Mouse (Mus musculus): ENCODE measurements around the gene Acacb.
A peak's percentile ranks its signal among the peaks of the same experiment; 100 is the strongest.

The Acacb gene

DNA sequence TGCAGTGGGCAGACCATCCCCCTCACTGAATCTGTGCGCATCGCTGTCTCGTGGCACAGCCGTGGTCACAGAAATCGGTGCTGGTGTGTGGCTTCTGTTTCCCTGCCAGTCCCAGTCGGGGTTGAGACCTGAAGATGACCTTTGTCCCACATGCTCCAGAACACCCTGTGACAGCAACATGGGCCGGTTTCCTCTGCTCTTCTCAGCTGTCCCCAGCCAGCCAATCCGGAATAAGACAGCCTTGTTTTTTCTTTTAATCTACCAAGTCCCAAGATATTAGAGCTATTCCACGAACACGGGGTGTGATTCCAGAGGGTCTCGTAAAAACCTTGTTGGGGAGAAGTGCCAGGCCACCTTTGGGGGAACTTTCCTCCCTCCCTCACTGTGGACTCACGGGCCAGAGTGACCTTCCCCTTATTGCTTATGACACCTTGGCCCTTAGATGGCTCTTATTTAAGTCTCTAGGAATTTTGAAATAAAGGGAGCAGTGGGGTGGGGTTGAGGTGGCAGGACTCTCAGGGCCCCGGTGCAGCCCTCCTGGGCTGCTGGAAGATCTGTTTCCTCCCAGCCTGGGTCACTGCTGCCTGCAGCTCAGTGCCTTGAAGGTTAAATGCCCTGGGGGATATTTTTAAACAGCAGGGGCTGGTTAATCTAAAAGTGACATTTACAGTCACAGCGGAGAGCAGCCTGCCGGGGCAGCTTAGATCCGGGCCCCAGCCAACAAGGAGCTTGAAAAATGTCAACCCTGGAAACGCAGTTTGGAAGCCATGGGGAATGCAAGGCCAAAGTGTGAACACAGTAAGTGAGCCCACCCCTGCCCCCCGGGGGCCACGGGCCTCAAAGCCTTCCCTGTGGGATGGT, at the start of gene Acacb:
Acacb (plus strand) TSS at position 508 of the 861 bp plus-strand sequence.
- DNase-seq (ENCODE audit: low spot score): no peak

GRCm38 (mm10) chr5:114099709-114100389, 46.5 kb upstream of the Acacb start:
- DNase-seq (ENCODE audit: low spot score): peak; percentile 91

DNA sequence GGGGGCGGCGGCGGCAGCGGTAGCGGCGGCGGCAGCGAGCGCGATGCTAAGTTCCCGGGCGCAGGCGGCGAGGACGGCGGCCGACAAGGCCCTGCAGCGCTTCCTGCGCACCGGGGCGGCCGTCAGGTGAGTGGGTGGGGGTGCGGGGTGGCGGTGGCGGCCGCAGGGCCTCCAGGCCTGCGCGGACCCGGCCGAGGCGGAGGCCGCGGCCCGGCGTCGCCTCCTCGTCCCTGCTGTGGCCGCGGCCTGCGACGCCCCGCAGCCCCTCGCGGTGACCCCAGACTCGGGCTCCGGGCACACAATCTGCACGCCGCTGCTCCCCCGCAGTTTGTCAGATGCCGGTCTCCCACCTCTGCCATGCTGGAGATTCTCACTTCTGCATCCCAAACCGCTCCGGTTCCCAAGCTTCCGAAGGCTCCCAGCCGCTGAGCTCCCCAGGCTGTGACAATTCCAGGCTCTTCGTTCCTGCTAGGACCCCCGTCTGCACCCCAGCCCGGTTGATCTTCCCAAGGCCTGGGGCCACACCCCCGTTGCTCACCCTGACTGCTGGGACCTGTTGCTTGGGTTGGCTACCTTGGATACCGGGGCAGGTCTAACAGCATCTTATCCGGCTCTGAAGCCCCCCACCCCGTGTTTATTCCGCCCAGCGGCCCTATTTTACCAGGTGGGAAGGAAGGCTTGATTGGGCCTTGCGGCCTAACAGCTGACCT, 45.8 kb upstream of the Acacb start:
- DNase-seq (ENCODE audit: low spot score): no peak

DNA sequence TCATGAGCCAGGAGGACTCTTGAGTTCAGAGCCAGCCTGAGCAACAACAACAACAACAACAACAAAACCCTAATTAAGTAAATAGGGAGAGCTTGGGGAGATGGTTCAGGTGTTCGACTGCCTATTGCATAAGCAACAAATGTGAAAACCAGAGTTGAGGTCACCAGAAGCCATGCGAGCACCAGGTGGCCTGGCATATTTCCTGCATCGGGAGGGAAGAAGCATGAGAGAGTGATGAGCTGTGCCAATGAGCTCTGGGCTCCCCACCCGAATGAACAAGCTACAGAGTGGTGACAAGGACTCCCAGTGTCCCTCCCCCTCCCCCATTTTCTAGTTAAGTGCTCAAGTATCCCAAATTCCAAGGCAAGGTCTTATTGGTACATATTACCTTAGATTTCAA, 44.5 kb upstream of the Acacb start:
- no peak for DNase-seq (ENCODE audit: low spot score)

- DNase-seq (ENCODE audit: low spot score): no peak
These were observed 43.5 kb upstream of the Acacb start for GRCm38 (mm10) chr5:114102807-114103206.

GRCm38 (mm10) chr5:114106391-114106935, 39.9 kb upstream of the Acacb start:
- peak; percentile 34 for DNase-seq (ENCODE audit: low spot score)

- peak; percentile 23 for DNase-seq (ENCODE audit: low spot score)
These were observed 33.0 kb upstream of the Acacb start for GRCm38 (mm10) chr5:114113334-114113733.

GRCm38 (mm10) chr5:114115030-114115429, 31.3 kb upstream of the Acacb start:
- DNase-seq (ENCODE audit: low spot score): no peak

- DNase-seq (ENCODE audit: low spot score): no peak
These were observed 29.7 kb upstream of the Acacb start for GRCm38 (mm10) chr5:114116586-114116985.

DNA sequence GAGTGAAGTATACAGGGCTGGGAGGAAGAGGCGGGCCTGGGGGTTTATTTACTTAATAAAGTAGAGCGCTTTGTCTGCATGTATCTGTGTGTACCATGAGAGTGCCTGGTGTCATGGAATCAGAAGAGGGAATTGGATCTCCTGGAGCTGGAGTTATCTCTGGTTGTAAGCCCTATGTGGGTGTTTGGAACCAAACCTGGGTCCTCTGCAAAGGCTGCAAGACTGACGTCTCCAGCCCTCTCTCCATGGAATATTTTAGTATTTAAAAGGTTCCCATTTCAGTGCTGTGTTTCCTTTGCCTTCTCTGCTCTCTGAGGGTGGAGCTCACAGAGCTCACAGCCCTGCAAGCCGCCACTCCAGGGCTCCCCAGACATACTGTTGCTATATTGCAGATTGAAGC, 26.5 kb upstream of the Acacb start:
- DNase-seq (ENCODE audit: low spot score): no peak

GRCm38 (mm10) chr5:114126008-114126407, 20.3 kb upstream of the Acacb start:
- DNase-seq (ENCODE audit: low spot score): no peak

GRCm38 (mm10) chr5:114126499-114127244, 19.7 kb upstream of the Acacb start:
- DNase-seq (ENCODE audit: low spot score): no peak

DNA sequence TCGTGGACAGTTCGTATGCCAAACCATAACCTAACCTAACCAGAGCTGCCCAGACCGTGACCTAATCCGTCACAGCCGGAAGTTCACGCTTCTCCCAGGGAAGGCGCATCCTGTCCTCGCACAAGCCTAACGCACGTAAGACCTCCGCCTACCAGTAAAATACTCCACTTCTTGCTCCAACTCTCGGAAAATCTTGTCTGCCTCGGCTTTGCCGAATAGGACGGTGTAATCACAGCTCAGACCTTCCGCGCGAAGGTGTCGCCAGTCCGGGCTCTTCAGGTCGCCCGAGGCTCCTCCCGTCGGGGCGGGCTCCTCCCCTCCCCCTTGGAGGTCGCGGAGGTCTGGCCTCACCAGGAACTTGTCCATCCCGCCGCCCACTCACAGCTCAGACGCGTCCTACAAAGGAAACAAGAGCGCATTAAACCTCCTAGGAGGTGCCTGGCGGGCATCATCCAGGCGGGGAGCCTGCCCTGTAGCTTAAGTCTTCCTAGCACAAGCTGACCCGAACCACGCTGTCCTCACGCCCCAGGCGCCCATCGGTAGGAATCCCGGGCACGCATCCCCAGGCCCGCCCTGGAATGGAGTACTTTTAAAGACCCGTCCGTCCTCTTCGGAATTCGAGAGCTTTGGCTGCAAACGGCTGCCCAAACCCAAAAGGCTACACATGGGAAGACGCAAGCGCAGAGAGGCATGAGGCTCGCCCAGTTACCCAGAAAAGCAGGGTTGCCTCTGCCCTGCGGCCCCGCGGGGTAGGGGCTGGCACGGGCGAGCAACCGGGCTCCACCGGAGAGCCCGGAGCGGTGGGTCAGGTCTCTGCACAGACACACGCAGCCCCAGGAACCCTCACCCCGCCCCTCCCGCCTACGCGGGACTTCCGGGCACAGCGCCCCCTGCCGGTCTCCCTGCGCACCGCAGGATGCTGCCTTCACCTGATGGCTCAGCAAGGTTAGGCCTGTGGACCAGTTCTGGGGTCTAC, 18.7 kb upstream of the Acacb start, which contains the start of gene Alkbh2:
Alkbh2 (minus strand) TSS at position 845 of the 976 bp plus-strand sequence.
- peak; percentile 87 for DNase-seq (ENCODE audit: low spot score)

DNA sequence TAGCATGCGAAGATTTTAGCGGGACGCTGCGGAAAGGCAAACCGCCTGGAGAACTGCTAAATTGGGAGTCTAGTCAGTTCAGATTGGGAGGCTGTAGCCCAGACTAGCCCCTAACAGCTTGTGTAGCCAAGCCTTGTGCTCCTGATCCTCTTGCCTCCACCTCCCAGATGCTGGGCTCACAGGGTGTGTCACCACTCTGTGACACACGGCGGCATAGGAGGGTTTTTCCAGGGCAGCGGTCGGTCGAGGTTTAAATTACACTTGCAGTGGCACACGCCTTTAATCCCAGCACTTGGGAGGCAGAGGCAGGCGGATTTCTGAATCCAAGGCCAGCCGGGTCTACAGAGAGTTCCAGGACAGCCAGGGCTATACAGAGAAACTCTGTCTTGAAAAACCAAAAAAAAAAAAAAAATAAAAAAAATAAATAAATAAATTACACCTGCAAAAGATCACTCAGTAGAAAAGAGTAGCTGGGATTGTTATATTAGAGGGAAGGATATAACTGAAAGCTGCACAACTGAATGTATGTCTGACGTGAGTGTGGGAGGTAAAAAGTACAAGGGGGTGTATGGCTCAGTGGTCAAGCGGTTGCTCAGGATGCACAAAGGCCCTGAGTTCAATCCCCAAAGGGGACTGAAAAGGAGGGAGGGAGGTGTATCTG, 16.7 kb upstream of the Acacb start:
- no peak for DNase-seq (ENCODE audit: low spot score)

DNA sequence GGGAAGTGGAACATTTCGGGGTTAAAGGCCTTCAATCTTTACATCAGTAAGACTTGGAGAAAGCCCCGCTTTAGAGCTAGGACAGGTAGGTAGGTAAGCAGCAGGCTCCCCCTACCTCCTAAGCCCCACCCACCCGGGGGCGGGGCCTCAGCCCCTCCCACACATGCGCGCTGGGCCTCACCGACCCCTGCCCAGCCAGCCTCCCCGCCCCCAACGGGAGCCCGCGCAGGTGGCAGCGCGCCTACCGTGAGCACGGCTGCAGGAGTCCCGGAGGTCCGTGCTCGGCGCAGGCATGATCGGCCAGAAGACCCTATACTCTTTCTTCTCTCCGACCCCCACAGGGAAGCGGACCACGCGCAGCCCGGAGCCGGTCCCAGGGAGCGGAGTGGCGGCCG, 16.1 kb upstream of the Acacb start, which contains the start of gene Ung:
Ung (plus strand) TSS at position 176 of the 395 bp plus-strand sequence.
- peak; percentile 57 for DNase-seq (ENCODE audit: low spot score)

DNA sequence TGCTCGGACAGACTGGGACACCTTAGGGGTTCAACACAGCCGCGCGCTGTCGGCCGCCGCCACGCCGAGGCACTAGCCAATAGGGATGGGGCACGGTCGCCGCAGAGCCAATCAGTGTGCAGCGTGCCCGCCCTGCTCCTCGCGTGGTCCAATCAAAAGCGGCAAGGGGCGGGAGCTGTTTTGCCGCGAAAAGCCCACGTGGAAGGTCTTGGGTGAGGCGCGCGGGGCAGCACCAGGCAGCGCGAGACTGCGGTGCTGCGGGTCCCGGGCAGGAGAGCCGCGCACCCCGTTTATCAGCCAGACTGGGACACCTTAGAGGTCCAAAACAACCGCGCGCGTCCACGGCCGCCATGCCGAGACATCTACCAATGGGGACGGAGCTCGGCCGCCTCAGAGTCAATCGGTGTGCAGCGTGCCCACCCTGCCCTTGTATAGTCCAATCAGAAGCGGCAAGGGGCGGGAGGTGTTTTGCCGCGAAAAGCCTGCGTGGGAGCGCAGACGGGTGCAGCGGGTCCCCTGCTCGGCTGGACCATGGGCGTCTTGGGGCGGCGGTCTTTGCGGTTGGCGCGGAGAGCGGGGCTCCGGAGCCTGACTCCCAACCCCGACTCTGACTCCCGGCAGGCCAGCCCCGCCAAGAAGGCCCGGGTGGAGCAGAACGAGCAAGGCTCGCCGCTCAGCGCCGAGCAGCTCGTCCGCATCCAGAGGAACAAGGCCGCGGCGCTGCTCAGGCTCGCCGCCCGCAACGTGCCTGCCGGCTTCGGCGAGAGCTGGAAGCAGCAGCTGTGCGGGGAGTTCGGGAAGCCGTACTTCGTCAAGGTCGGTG, 15.4 kb upstream of the Acacb start:
- DNase-seq (ENCODE audit: low spot score): peak; percentile 97

DNA sequence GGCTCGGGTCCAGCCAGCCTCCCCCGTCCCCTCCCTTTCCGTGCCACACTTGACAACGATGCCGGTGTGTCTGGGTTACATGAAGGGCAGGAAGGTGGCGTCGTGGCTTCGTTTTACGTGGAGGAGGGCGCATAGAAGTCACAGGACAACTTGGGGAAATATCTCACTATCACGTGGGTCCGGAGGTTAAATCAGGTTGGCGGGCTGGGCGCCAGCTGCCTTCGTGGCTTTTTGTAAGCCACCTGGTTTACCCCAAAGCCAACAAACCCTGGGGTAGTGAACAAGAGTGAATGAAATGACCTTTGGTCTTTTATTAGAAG, 14.9 kb upstream of the Acacb start:
- DNase-seq (ENCODE audit: low spot score): peak; percentile 45

DNA sequence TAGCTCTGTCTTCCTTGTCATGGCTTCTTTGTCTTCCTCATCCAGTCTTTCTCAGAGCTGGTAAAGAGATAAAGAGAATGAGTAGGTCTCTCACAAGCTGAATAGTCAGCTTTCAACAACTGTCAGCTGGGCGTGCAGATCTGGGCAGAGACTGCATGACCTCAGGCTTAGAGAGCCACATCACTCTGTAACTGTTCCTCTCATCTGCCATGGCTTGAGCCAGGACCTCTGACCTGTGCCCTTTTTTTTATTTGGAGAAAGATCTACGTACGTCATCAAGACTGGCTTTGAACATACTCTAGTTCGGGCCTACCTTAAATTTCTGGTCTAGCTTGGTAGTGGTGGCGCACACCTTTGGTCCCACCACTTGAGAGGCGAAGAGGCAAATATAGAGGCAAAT, 13.5 kb upstream of the Acacb start:
- DNase-seq (ENCODE audit: low spot score): no peak

GRCm38 (mm10) chr5:114134091-114134534, 12.2 kb upstream of the Acacb start:
- DNase-seq (ENCODE audit: low spot score): peak; percentile 36

Measured in embryo, embryonic 10 days (tissue).